Mouse (Mus musculus): Measurements from ENCODE around the gene Iqcb1. TPM values are rescaled to one million over a fixed set of nuclear protein-coding genes. Genes with fewer than 3 reads are reported as not detected.

Gene Iqcb1
- total and polyA plus RNA-seq, 2 experiments from 2014 or later: 16.7 to 70.0 TPM

DNA sequence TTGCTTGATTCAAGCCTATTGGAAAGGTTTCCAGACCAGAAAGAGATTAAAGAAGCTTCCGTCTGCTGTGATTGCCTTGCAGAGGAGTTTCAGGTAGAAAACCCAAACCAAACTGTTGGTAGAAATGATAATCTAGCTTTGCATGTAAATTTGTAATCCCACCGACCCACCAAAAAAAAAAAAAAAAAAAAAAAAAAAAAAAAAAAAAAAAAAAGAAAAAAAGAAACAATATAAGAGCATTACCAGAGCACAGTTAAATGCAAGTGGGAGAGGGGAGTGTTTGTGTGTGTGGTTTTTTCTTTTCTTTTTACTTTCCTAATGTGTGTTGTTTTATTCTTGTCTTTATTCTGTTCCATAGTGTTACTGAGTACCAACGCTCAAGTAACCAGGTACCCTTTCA, 23.0 kb downstream of the Iqcb1 start:
- ATAC-seq (ENCODE audit: low FRiP score) (no peak), DNase-seq (ENCODE audit: low spot score) (no peak)
- H3K4me1 ChIP-seq (ENCODE audit: insufficient read depth, low read length): no peaks in the 10 kb centered on the region
- peaks cover 15% of the 10 kb centered on the region; the same call in 1 of the 2 replicates for H3K36me3 ChIP-seq (ENCODE audit: insufficient read depth, low read length)
- no peaks in the 10 kb centered on the region for H3K27me3 ChIP-seq (ENCODE audit: insufficient read depth, low read length)
- no peak overlapping the region for H3K27ac ChIP-seq (ENCODE audit: low read depth, low read length)
- H3K9me3 ChIP-seq (ENCODE audit: low read length): no peaks in the 10 kb centered on the region
- TF ChIP-seq CTCF (IDR thresholded peaks at IDR 0.05): no peak
- H3K4me2 ChIP-seq (ENCODE audit: low read depth, low read length, poor library complexity, severe bottlenecking): no peak overlapping the region
- H3K9ac ChIP-seq (replicated peaks; ENCODE audit: low read length, poor library complexity, severe bottlenecking): no peak overlapping the region
- 94% methylated on average over 3 of the region's 3 CpGs for WGBS
- H3K4me3 ChIP-seq (ENCODE audit: low read depth, low read length): no peak overlapping the region

DNA sequence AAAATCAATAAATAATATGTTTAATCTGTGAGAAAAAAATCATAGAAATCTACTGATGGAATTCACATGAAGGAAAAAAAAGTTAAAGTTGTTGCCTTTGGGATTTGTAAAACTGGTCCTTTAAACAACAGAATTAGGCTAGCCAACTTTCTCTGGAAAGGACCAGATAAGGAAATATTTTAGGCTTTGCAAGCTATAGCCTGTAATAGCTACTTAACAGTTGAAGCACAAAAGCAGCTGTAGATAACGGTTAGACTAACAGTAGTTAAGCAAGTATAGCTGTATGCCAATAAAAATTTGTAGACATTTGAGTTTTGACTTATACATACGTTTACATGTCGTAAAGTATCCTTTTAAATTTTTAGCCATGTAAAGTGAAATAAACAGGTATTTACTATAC, 35.4 kb downstream of the Iqcb1 start:
- H3K27me3 ChIP-seq (ENCODE audit: insufficient read depth, low read length): no peaks in the 10 kb centered on the region
- 97% methylated on average over 3 of the region's 3 CpGs for WGBS
- 0 out of 2 replicates have a peak, but pooled peaks cover 4% of the 10 kb centered on the region for H3K36me3 ChIP-seq (ENCODE audit: insufficient read depth, low read length)
- no peaks in the 10 kb centered on the region for H3K4me1 ChIP-seq (ENCODE audit: insufficient read depth, low read length)
- no peak for TF ChIP-seq CTCF (IDR thresholded peaks at IDR 0.05)
- H3K4me2 ChIP-seq (ENCODE audit: low read depth, low read length, poor library complexity, severe bottlenecking): no peak overlapping the region
- no peak overlapping the region for H3K9ac ChIP-seq (replicated peaks; ENCODE audit: low read length, poor library complexity, severe bottlenecking)
- no peak overlapping the region for H3K4me3 ChIP-seq (ENCODE audit: low read depth, low read length)
- H3K27ac ChIP-seq (ENCODE audit: low read depth, low read length): no peak overlapping the region
- ATAC-seq (ENCODE audit: low FRiP score) (no peak), DNase-seq (ENCODE audit: low spot score) (no peak)
- no peaks in the 10 kb centered on the region for H3K9me3 ChIP-seq (ENCODE audit: low read length)

DNA sequence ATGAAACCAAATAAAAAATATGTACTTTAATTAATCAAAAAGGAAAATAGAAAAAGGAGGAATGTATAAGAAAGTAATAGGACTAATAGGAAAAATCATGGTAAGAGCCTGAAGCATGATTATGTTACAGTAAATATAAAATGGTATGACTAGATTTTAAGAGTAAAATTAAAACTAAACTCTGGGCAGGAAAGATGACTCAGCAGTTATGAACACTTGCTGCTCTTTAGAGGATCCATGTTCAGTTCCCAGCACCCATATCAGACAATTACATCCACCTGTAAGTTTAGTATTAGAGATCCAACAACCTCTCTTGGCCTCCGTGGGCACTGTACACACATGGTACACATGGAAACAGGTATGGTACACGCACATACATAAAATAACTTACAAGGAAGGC, 41.3 kb downstream of the Iqcb1 start:
- no peaks in the 10 kb centered on the region for H3K27me3 ChIP-seq (ENCODE audit: insufficient read depth, low read length)
- no peak for TF ChIP-seq CTCF (IDR thresholded peaks at IDR 0.05)
- no peak for ATAC-seq (ENCODE audit: low FRiP score)
- 0 out of 2 replicates have a peak, but pooled peaks cover 4% of the 10 kb centered on the region for H3K4me1 ChIP-seq (ENCODE audit: insufficient read depth, low read length)
- H3K4me2 ChIP-seq (ENCODE audit: low read depth, low read length, poor library complexity, severe bottlenecking): no peak overlapping the region
- H3K27ac ChIP-seq (ENCODE audit: low read depth, low read length): no peak overlapping the region
- H3K36me3 ChIP-seq (ENCODE audit: insufficient read depth, low read length): peaks cover 9% of the 10 kb centered on the region
- DNase-seq (ENCODE audit: low spot score): no peak
- H3K4me3 ChIP-seq (ENCODE audit: low read depth, low read length): no peak overlapping the region
- no peak overlapping the region for H3K9ac ChIP-seq (replicated peaks; ENCODE audit: low read length, poor library complexity, severe bottlenecking)
- H3K9me3 ChIP-seq (ENCODE audit: low read length): no peaks in the 10 kb centered on the region
- WGBS: 96% methylated on average over 2 of the region's 2 CpGs

DNA sequence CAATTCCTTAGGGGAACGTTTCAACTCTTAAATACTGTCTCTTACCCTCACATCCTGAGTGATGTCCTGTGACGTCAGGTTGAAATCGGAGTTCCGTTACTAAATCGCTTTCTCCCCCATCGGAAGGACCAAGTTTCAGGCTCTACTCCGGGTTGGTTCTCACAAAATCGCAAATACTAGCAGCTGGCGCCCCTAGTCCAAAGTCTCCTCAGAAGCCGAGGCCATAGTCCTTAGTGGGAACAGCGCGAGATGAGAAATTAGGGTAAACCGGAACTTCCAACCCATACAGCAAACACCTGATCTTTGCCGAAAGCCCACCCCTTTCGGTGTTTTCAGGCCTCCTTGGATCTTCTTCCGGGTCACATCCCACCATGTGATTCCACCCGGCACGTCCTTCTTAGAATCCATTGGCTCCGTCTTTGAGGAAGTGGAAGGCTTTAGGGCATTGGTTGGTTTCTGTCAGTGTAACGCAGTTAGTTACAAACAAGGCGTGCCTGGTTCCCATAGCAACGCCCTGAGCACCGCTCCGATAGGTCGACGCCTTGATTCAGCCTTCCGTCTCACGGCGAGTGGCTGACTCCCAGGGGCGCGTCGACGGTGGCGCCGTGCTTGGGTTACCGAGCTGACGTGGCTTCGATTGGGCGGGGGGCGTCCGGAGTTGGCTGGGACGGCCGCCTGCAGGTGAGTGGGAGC, 46.5 kb downstream of the Iqcb1 start, which contains the start of the genes Eaf2 and Golgb1:
Gene Eaf2, minus strand, starts transcription at position 421 of the 693 bp plus-strand sequence.
Gene Golgb1, plus strand, starts transcription at position 558 of the 693 bp plus-strand sequence.
- TF ChIP-seq CTCF (IDR thresholded peaks at IDR 0.05): no peak; the same call in 1 of the 2 replicates
- DNase-seq (ENCODE audit: low spot score) (peak; percentile 100), ATAC-seq (ENCODE audit: low FRiP score) (peak; percentile 100)
- H3K27ac ChIP-seq (ENCODE audit: low read depth, low read length): peak within 1 kb of the TSS; percentile 82
- H3K4me1 ChIP-seq (ENCODE audit: insufficient read depth, low read length): 0 out of 2 replicates have a peak, but pooled peaks cover 6% of the 10 kb centered on the region
- peak within 1 kb of the TSS; percentile 66 for H3K4me2 ChIP-seq (ENCODE audit: low read depth, low read length, poor library complexity, severe bottlenecking)
- peak within 1 kb of the TSS; percentile 84 for H3K4me3 ChIP-seq (ENCODE audit: low read depth, low read length)
- H3K27me3 ChIP-seq (ENCODE audit: insufficient read depth, low read length): no peaks in the 10 kb centered on the region
- WGBS: under 1% methylated on average over 42 of the region's 43 CpGs
- H3K9ac ChIP-seq (replicated peaks; ENCODE audit: low read length, poor library complexity, severe bottlenecking): peak within 1 kb of the TSS; percentile 84
- H3K9me3 ChIP-seq (ENCODE audit: low read length): no peaks in the 10 kb centered on the region
- H3K36me3 ChIP-seq (ENCODE audit: insufficient read depth, low read length): peaks cover 7% of the 10 kb centered on the region

DNA sequence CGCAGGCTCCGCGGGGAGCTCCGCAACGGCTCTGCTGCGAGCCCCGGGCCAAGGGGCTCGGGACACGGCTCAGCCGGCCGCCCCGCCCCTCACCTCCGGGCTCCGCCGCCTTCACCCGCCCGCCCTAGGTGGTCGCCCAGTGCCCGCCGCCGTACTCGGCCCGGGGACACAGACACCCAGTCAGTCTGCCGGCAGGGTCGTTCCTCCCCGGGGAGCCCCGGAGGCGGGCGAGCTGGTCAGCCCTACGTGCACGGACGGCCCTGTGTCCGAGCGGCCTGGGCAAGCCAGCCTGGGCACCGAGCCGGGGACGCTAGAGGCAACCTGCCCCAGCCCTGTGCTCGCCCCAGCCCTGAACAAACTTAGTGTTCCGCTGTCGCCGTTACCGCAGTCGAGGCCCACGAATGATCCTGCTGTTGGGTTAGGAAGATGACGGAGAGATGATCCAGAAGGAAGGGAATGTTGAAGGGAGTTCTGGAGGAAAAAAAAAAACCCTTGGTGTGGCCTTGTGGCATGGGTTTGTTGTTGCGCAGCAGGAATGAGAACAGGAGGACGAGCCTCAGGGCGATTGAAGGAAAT, 47.2 kb downstream of the Iqcb1 start:
- WGBS: under 1% methylated on average over 35 of the region's 48 CpGs
- Histone ChIP-seq H3K9me3 (ENCODE audit: low read length) (no peaks in the 10 kb centered on the region), H3K36me3 (ENCODE audit: insufficient read depth, low read length) (peaks cover 7% of the 10 kb centered on the region), H3K27ac (ENCODE audit: low read depth, low read length) (peak overlapping the region; percentile 82), H3K27me3 (ENCODE audit: insufficient read depth, low read length) (no peaks in the 10 kb centered on the region), H3K9ac (replicated peaks; ENCODE audit: low read length, poor library complexity, severe bottlenecking) (peak overlapping the region; percentile 84), H3K4me2 (ENCODE audit: low read depth, low read length, poor library complexity, severe bottlenecking) (peak overlapping the region; percentile 66), H3K4me1 (ENCODE audit: insufficient read depth, low read length) (0 out of 2 replicates have a peak, but pooled peaks cover 6% of the 10 kb centered on the region), H3K4me3 (ENCODE audit: low read depth, low read length) (peak overlapping the region; percentile 84)
- DNase-seq (ENCODE audit: low spot score) (peak; percentile 19), ATAC-seq (ENCODE audit: low FRiP score) (peak; percentile 66)
- TF ChIP-seq CTCF (IDR thresholded peaks at IDR 0.05): no peak

DNA sequence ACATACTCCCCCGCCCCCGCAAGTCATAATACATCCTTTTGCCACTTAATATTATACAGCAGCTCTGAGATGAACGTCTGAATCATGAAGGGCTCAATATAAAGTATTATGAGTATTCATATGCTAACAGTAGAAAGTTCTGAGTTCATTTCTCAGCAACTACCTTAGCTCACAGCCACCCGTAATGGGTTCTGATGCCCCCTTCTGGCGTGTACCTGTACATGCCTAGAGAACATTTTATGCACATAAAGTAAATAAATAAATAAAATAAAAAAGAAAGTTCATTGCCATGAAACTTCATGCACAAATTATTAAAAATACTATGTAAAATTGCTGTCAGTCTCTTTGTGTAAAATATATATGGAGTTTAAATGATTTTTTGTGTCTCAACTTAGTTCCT, 49.1 kb downstream of the Iqcb1 start:
- Histone ChIP-seq H3K9me3 (ENCODE audit: low read length) (no peaks in the 10 kb centered on the region), H3K27ac (ENCODE audit: low read depth, low read length) (no peak overlapping the region), H3K36me3 (ENCODE audit: insufficient read depth, low read length) (peaks cover 1% of the 10 kb centered on the region), H3K9ac (replicated peaks; ENCODE audit: low read length, poor library complexity, severe bottlenecking) (no peak overlapping the region), H3K27me3 (ENCODE audit: insufficient read depth, low read length) (no peaks in the 10 kb centered on the region), H3K4me2 (ENCODE audit: low read depth, low read length, poor library complexity, severe bottlenecking) (no peak overlapping the region), H3K4me3 (ENCODE audit: low read depth, low read length) (no peak overlapping the region), H3K4me1 (ENCODE audit: insufficient read depth, low read length) (0 out of 2 replicates have a peak, but pooled peaks cover 6% of the 10 kb centered on the region)
- DNase-seq (ENCODE audit: low spot score) (no peak), ATAC-seq (ENCODE audit: low FRiP score) (no peak)
- 79% methylated on average over 5 of the region's 5 CpGs for WGBS
- no peak for TF ChIP-seq CTCF (IDR thresholded peaks at IDR 0.05)

All from midbrain, postnatal 0 days (tissue).